Mouse (Mus musculus) G1E (cell line): ENCODE measurements around the gene Ttll8. TPM values are rescaled to one million over a fixed set of nuclear protein-coding genes. Genes with fewer than 3 reads are reported as not detected.

ENCODE experiments used
- ATAC-seq: 2 replicates; pipeline ENCODE4 v1.8.0; 2016; ENCODE audit warnings: mild to moderate bottlenecking; ENCODE audit not compliant: insufficient number of reproducible peaks, poor library complexity, low FRiP score, severe bottlenecking; ENCODE audit errors: extremely low read depth
- DNase-seq: peaks from one replicate; pipeline ENCODE4 v3.0.0; 2012; ENCODE audit warnings: low spot score
- H3K27me3 ChIP-seq: 2 replicates; pipeline ENCODE4 v1.6.1; 2012; ENCODE audit warnings: mild to moderate bottlenecking, low read length, inconsistent platforms; ENCODE audit not compliant: insufficient read depth
- H3K36me3 ChIP-seq: replicated peaks from 2 replicates; pipeline ENCODE3; 2012; ENCODE audit warnings: mild to moderate bottlenecking, inconsistent platforms
- H3K4me1 ChIP-seq: 2 replicates; pipeline ENCODE4 v1.6.1; 2012; ENCODE audit warnings: low read depth, low read length, inconsistent platforms, mixed read lengths; ENCODE audit not compliant: insufficient read depth
- H3K4me3 ChIP-seq: 2 replicates; pipeline ENCODE4 v1.5.1; 2012; ENCODE audit warnings: low read depth, mild to moderate bottlenecking, inconsistent platforms, low read length, moderate library complexity, mixed read lengths
- H3K9me3 ChIP-seq: replicated peaks from 2 replicates; pipeline ENCODE4 v1.6.1; 2012; ENCODE audit warnings: inconsistent platforms
- CTCF ChIP-seq: IDR thresholded peaks from 2 replicates; pipeline ENCODE4 v1.5.1; 2012; ENCODE audit warnings: low read depth, low read length, inconsistent platforms, mixed read lengths
- GATA1 ChIP-seq: IDR thresholded peaks from 2 replicates; pipeline ENCODE4 v1.6.1; 2012; ENCODE audit warnings: borderline replicate concordance, low read length, inconsistent platforms, mixed read lengths
- GATA2 ChIP-seq: IDR thresholded peaks from 2 replicates; pipeline ENCODE4 v1.6.1; 2012; ENCODE audit warnings: low read depth, low read length, inconsistent platforms, borderline replicate concordance
- POLR2AphosphoS5 ChIP-seq: IDR thresholded peaks from 2 replicates; pipeline ENCODE4 v1.6.1; 2012; ENCODE audit warnings: low read depth, low read length, inconsistent platforms; ENCODE audit not compliant: insufficient replicate concordance
- TAL1 ChIP-seq: conservative IDR thresholded peaks from 2 replicates; pipeline ENCODE4 v1.6.1; 2012; ENCODE audit warnings: low read depth, low read length, inconsistent platforms, mixed read lengths
- polyA plus RNA-seq: library from polyadenylated mRNA; stranded (reverse); fragments of >175 nt; gene quantifications from 2 replicates; pipeline ENCODE4 v1.2.3, GENCODE M21; 2012
- total RNA-seq, 2 experiments: library from RNA; stranded (forward) in 1 of 2; stranded (reverse) in 1 of 2; fragments of 200-1000 nt in 1 of 2; fragments of >200 nt in 1 of 2; fragmentation: Nextera tagmentation in 1 of 2; gene quantifications; 2 replicates each; pipeline ENCODE4 v1.2.3; 2014 to 2017

The Ttll8 gene
- total and polyA plus RNA-seq, 3 experiments: 0.49 TPM; not detected in 2

- ATAC-seq (no peak), DNase-seq (no peak)
- H3K4me3 ChIP-seq: no peak overlapping the region
- TF ChIP-seq GATA1 (no peak), POLR2AphosphoS5 (no peak), CTCF (no peak), GATA2 (no peak), TAL1 (no peak)
- no peaks in the 10 kb centered on the region for H3K9me3 ChIP-seq
- peaks cover 22% of the 10 kb centered on the region for H3K27me3 ChIP-seq
- H3K36me3 ChIP-seq: no peaks in the 10 kb centered on the region
- no peaks in the 10 kb centered on the region; the same call in 1 of the 2 replicates for H3K4me1 ChIP-seq
Observed at GRCm38 (mm10) chr15:88850146-88850826, 103.9 kb downstream of the Ttll8 start.

- ATAC-seq: no peak
- no peaks in the 10 kb centered on the region for H3K36me3 ChIP-seq
- H3K4me3 ChIP-seq: no peak overlapping the region
- no peak for DNase-seq
- no peaks in the 10 kb centered on the region; the same call in 1 of the 2 replicates for H3K4me1 ChIP-seq
- TF ChIP-seq GATA1 (no peak), CTCF (no peak), GATA2 (no peak), TAL1 (no peak), POLR2AphosphoS5 (no peak)
- peaks cover 17% of the 10 kb centered on the region for H3K27me3 ChIP-seq
- no peaks in the 10 kb centered on the region for H3K9me3 ChIP-seq
Observed at GRCm38 (mm10) chr15:88849621-88850020, 104.6 kb downstream of the Ttll8 start.

GRCm38 (mm10) chr15:88848661-88849060 lies 105.6 kb downstream of the Ttll8 start:
- Histone ChIP-seq H3K36me3 (no peaks in the 10 kb centered on the region), H3K27me3 (peaks cover 13% of the 10 kb centered on the region), H3K4me1 (no peaks in the 10 kb centered on the region), H3K4me3 (no peak overlapping the region), H3K9me3 (no peaks in the 10 kb centered on the region)
- ATAC-seq (no peak), DNase-seq (no peak)
- TF ChIP-seq TAL1 (no peak), GATA2 (no peak), CTCF (no peak), GATA1 (no peak), POLR2AphosphoS5 (no peak)

GRCm38 (mm10) chr15:88844966-88845365 lies 109.3 kb downstream of the Ttll8 start:
- no peak overlapping the region for H3K4me3 ChIP-seq
- H3K4me1 ChIP-seq: no peaks in the 10 kb centered on the region
- no peak for TF ChIP-seq TAL1
- TF ChIP-seq GATA2: no peak
- no peak for TF ChIP-seq POLR2AphosphoS5
- TF ChIP-seq GATA1: no peak
- no peak for TF ChIP-seq CTCF
- H3K9me3 ChIP-seq: no peaks in the 10 kb centered on the region
- DNase-seq: no peak
- no peak for ATAC-seq
- no peaks in the 10 kb centered on the region; the same call in none of the 2 replicates for H3K27me3 ChIP-seq
- no peaks in the 10 kb centered on the region for H3K36me3 ChIP-seq

GRCm38 (mm10) chr15:88843486-88844097 lies 110.6 kb downstream of the Ttll8 start:
- DNase-seq: no peak
- no peak for ATAC-seq
- Histone ChIP-seq H3K27me3 (peaks cover 9% of the 10 kb centered on the region; the same call in 1 of the 2 replicates), H3K4me3 (no peak overlapping the region), H3K4me1 (no peaks in the 10 kb centered on the region), H3K36me3 (no peaks in the 10 kb centered on the region), H3K9me3 (no peaks in the 10 kb centered on the region)
- TF ChIP-seq GATA1: no peak
- no peak for TF ChIP-seq TAL1
- TF ChIP-seq POLR2AphosphoS5: no peak
- no peak for TF ChIP-seq GATA2
- TF ChIP-seq CTCF: no peak

- DNase-seq (no peak), ATAC-seq (no peak)
- Histone ChIP-seq H3K36me3 (no peaks in the 10 kb centered on the region), H3K27me3 (peaks cover 18% of the 10 kb centered on the region), H3K4me3 (no peak overlapping the region), H3K9me3 (no peaks in the 10 kb centered on the region), H3K4me1 (peaks cover under 1% of the 10 kb centered on the region; the same call in 1 of the 2 replicates)
- no peak for TF ChIP-seq GATA1
- no peak for TF ChIP-seq CTCF
- no peak for TF ChIP-seq POLR2AphosphoS5
- no peak for TF ChIP-seq TAL1
- no peak for TF ChIP-seq GATA2
Observed at GRCm38 (mm10) chr15:88842300-88842673, 111.9 kb downstream of the Ttll8 start.
